Mouse (Mus musculus) hindbrain, embryonic 16.5 days (tissue): ENCODE data around the gene Gm2174. TPM values are rescaled to one million over a fixed set of nuclear protein-coding genes. Genes with fewer than 3 reads are reported as not detected.

Experiments used
- ATAC-seq: fragments of 200-750 bp; cut with Nextera tagmentation; 2 replicates; pipeline ENCODE4 v1.8.0; 2017; ENCODE audit warnings: moderate TSS enrichment, moderate library complexity
- H3K27ac ChIP-seq: fragments of 300-500 bp; sonication (generic); 2 replicates; pipeline ENCODE4 v1.5.1; 2014; ENCODE audit warnings: low read depth, mild to moderate bottlenecking, control low read depth, low read length, moderate library complexity
- H3K27me3 ChIP-seq: fragments of 300-500 bp; sonication (generic); replicated peaks from 2 replicates; pipeline ENCODE4 v1.6.1; 2014; ENCODE audit warnings: low read length; ENCODE audit not compliant: control insufficient read depth, insufficient read depth
- H3K36me3 ChIP-seq: fragments of 300-500 bp; sonication (generic); 2 replicates; pipeline ENCODE4 v1.6.1; 2014; ENCODE audit warnings: mild to moderate bottlenecking, low read length, moderate library complexity, mixed read lengths; ENCODE audit not compliant: control insufficient read depth, insufficient read depth
- H3K4me1 ChIP-seq: fragments of 300-500 bp; sonication (generic); 2 replicates; pipeline ENCODE4 v1.6.1; 2014; ENCODE audit warnings: low read depth, low read length; ENCODE audit not compliant: control insufficient read depth, insufficient read depth
- H3K4me2 ChIP-seq: fragments of 300-500 bp; sonication (generic); 2 replicates; pipeline ENCODE4 v1.6.1; 2014; ENCODE audit warnings: mild to moderate bottlenecking, low read length, control low read depth, moderate library complexity
- H3K4me3 ChIP-seq: fragments of 300-500 bp; sonication (generic); 2 replicates; pipeline ENCODE4 v1.5.1; 2014; ENCODE audit warnings: mild to moderate bottlenecking, low read length, control low read depth, moderate library complexity
- H3K9ac ChIP-seq: fragments of 300-500 bp; sonication (generic); 2 replicates; pipeline ENCODE4 v1.6.1; 2014; ENCODE audit warnings: low read depth, mild to moderate bottlenecking, control low read depth, low read length, moderate library complexity
- H3K9me3 ChIP-seq: fragments of 300-500 bp; sonication (generic); 2 replicates; pipeline ENCODE4 v1.6.1; 2014; ENCODE audit warnings: mild to moderate bottlenecking, low read length, moderate library complexity; ENCODE audit not compliant: control insufficient read depth
- WGBS: fragments of 180-500 bp; shearing (Covaris S2); extraction: QIAGEN DNeasy Blood & Tissue Kit; methylation state at CpG from one replicate; pipeline ENCODE4 v1.1.7; 2014; 5-methylcytosine and 5-hydroxymethylcytosine counted together
- polyA plus RNA-seq: library from polyadenylated mRNA; unstranded; fragments of >200 nt; fragmentation: Nextera tagmentation; extraction: Ambion mirVana; gene quantifications from 2 replicates; pipeline ENCODE4 v1.2.1, GENCODE M21; 2015

Gm2174 gene
- polyA plus RNA-seq, 1 experiment from 2014 or later, result 1.3 TPM

GRCm38 (mm10) chrX:56454671-56455371, 7.1 kb downstream of the Gm2174 start, which contains the start of gene Ints6l:
TSS of gene Ints6l (plus strand) at chrX:56454857.
- 17% methylated on average over 20 of the region's 22 CpGs for WGBS
- Histone ChIP-seq H3K4me1 (peaks cover 3% of the 10 kb centered on the region; the same call in 1 of the 2 replicates), H3K27me3 (no peaks in the 10 kb centered on the region), H3K4me2 (peak within 1 kb of the TSS; percentile 58), H3K27ac (peak within 1 kb of the TSS; percentile 97), H3K4me3 (peak within 1 kb of the TSS; percentile 58), H3K9me3 (no peaks in the 10 kb centered on the region), H3K36me3 (no peaks in the 10 kb centered on the region), H3K9ac (peak within 1 kb of the TSS; percentile 80)
- peak; percentile 83 for ATAC-seq

DNA sequence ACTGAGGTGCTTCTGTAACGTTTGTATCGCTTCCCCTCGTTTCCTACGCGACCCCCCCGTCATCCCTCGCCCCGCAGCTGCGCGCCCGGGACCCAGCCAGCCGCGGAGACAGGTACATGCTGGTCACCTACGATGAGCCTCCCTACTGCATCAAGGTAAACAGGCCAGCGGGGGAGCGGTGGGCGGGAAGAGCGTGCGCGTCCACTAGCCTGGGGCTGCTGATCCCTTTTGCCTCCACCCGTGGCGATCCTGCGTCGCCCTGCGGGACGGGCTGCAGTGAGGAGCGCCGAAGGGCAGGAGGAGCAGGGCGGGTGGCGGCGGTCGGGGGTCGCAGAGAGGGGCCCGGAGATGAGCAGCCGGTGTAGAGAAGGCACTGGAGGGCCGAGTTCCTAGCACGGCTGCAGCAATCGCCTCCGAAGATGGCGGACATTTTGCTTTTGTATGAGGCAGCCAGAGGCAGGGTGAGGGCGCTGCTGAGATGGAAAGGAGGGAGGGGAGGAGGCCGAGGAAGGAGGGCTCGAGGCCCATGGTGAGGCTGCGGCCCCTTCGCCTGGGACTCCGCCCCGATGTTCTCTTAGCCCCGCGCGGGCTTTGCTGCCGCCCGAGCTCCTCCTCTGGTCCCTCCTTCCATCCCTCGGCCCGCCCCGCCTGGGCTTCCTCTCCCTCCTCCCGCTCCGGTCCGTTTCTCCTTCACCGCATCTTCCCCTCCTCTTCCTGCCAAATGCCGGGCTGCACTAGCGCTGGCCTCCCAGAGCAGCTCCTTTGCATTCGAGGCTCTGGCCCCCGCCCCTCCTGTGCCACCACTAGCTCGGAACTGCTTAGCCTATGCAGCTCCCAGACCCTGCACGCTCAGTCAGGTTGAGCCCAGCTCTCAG, 7.8 kb downstream of the Gm2174 start:
- no peaks in the 10 kb centered on the region for H3K36me3 ChIP-seq
- WGBS, result 10% methylated on average over 48 of the region's 65 CpGs
- H3K4me3 ChIP-seq, result peak overlapping the region; percentile 58
- H3K9me3 ChIP-seq, result no peaks in the 10 kb centered on the region
- peak overlapping the region; percentile 58 for H3K4me2 ChIP-seq
- H3K27me3 ChIP-seq, result no peaks in the 10 kb centered on the region
- H3K4me1 ChIP-seq, result peaks cover 3% of the 10 kb centered on the region; the same call in 1 of the 2 replicates
- H3K9ac ChIP-seq, result peak overlapping the region; percentile 80
- peak overlapping the region; percentile 97 for H3K27ac ChIP-seq
- peak; percentile 97 for ATAC-seq

- WGBS, result 17% methylated on average over 8 of the region's 8 CpGs
- ATAC-seq, result peak; percentile 21
These were observed 8.6 kb downstream of the Gm2174 start for GRCm38 (mm10) chrX:56456379-56456778.

DNA sequence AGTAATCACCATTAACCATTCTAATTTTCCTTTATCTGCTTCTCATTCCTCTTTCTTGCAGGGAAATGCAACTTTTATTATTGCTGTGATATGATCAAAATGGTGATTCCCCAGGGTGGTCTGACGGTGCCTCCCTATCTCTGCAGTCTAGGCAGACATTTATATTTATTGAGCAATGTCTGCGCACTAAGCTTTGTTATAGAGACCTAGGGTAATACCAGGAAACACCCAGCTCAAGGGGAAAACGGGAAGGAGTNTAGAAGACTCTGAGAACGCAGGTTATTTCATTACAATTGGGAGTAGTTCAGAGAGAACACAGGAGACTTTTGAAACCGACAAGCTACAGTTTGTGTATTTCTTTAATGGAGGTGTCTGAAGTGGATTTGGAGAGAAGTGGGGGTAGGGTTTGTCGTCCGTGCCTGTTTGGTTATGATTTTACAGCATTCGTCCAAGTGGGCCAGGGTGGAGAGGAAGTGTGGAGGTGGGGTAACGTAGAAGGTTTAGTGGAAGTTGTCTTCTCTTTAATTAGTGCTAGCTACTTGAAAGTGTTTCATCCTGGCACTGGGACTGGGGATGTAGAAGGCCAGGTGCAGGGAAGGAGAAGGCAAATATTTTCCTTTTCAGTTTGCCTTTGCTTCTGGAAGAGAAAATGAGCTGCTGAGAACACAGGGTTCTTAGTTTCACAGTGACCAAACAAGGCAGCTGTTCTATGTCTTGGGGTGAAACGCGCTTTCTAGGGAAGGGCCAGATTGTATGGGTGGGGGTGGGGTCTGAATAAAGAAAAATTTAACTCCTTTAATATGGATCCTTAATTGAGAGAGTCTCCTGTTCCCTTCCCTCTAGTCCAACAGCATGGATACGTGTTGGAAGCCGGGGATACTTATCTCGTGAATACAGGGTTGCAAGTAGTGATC, 14.5 kb downstream of the Gm2174 start:
- H3K9me3 ChIP-seq, result no peaks in the 10 kb centered on the region
- no peak overlapping the region for H3K27ac ChIP-seq
- no peaks in the 10 kb centered on the region; the same call in 1 of the 2 replicates for H3K36me3 ChIP-seq
- no peak overlapping the region for H3K4me3 ChIP-seq
- no peak overlapping the region for H3K9ac ChIP-seq
- H3K4me2 ChIP-seq, result no peak overlapping the region
- H3K4me1 ChIP-seq, result no peaks in the 10 kb centered on the region
- ATAC-seq, result no peak
- no peaks in the 10 kb centered on the region for H3K27me3 ChIP-seq
- WGBS, result 81% methylated on average over 14 of the region's 14 CpGs

More at GRCm38 (mm10) chrX:56456379-56456778, 8.6 kb downstream of the Gm2174 start:
- Histone ChIP-seq H3K4me2 (peak overlapping the region; percentile 57), H3K4me1 (peaks cover 3% of the 10 kb centered on the region; the same call in 1 of the 2 replicates), H3K36me3 (no peaks in the 10 kb centered on the region), H3K27me3 (no peaks in the 10 kb centered on the region), H3K4me3 (peak overlapping the region; percentile 58), H3K9ac (peak overlapping the region; percentile 80), H3K9me3 (no peaks in the 10 kb centered on the region), H3K27ac (peak overlapping the region; percentile 97)

- Histone ChIP-seq H3K27me3 (no peaks in the 10 kb centered on the region), H3K9me3 (no peaks in the 10 kb centered on the region), H3K4me1 (no peaks in the 10 kb centered on the region), H3K9ac (no peak overlapping the region), H3K4me2 (no peak overlapping the region), H3K4me3 (no peak overlapping the region), H3K27ac (no peak overlapping the region), H3K36me3 (no peaks in the 10 kb centered on the region; the same call in 1 of the 2 replicates)
- ATAC-seq, result no peak
- 94% methylated on average over 1 of the region's 1 CpGs for WGBS
These were observed 17.1 kb downstream of the Gm2174 start for GRCm38 (mm10) chrX:56464906-56465305.

DNA sequence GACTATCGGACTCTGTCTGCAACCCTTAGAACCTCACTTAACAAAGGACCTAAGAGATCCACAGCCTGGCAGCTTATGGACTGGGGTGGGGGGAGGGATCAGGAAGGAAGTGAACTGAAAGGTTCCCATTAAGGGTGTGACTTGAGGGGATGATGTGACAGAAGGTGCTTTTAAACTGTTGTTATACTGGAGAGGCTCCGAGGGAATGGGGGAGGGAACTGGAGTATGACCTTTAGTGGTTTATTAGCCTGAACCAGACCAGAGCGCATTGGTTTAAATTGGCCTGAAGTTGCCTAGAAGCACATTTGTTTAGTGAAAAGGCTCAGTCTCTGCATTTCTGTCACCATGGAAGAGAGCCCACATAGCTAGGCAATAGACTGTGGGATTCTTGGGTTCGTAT, 19.9 kb downstream of the Gm2174 start:
- 72% methylated on average over 4 of the region's 4 CpGs for WGBS
- Histone ChIP-seq H3K27ac (no peak overlapping the region), H3K9ac (no peak overlapping the region), H3K27me3 (no peaks in the 10 kb centered on the region), H3K4me1 (no peaks in the 10 kb centered on the region), H3K36me3 (no peaks in the 10 kb centered on the region; the same call in 1 of the 2 replicates), H3K4me2 (no peak overlapping the region), H3K9me3 (no peaks in the 10 kb centered on the region), H3K4me3 (no peak overlapping the region)
- ATAC-seq, result 0 out of 2 replicates have a peak, but pooled peaks have one; percentile 52

DNA sequence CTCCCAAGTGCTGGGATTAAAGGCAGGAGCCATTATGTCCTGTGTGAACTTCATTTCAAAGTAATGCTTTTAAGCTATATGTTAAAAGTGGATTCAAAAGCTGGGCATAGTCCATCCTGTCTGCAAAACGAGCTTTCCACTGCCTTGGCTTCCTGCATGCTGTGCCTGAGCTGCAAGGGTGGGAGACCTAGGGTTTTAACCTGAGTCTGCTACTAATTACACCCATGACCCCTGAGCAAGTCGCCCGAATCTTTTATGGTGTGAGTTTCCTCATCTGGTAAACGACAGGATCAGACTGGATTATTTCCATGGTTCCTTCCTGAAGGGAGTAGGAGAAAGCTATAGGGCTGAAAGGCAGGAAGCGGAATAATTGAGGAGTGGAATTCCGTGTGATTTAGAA, 20.7 kb downstream of the Gm2174 start:
- Histone ChIP-seq H3K27me3 (no peaks in the 10 kb centered on the region), H3K27ac (no peak overlapping the region), H3K9me3 (no peaks in the 10 kb centered on the region), H3K36me3 (no peaks in the 10 kb centered on the region; the same call in 1 of the 2 replicates), H3K4me1 (no peaks in the 10 kb centered on the region), H3K4me3 (no peak overlapping the region), H3K9ac (no peak overlapping the region), H3K4me2 (no peak overlapping the region)
- 67% methylated on average over 6 of the region's 6 CpGs for WGBS
- ATAC-seq, result no peak

- Histone ChIP-seq H3K4me2 (no peak overlapping the region), H3K9ac (no peak overlapping the region), H3K4me3 (no peak overlapping the region), H3K27me3 (no peaks in the 10 kb centered on the region), H3K4me1 (no peaks in the 10 kb centered on the region), H3K27ac (no peak overlapping the region), H3K36me3 (no peaks in the 10 kb centered on the region), H3K9me3 (no peaks in the 10 kb centered on the region)
- ATAC-seq, result no peak
- WGBS, result 64% methylated on average over 8 of the region's 8 CpGs
These were observed 26.3 kb downstream of the Gm2174 start for GRCm38 (mm10) chrX:56474035-56474434.
